Mouse (Mus musculus) testis, postnatal 14 days (tissue): ENCODE results near the gene Mogat1.
"Not testable (repeated sequence)": the region's sequence is repeated elsewhere in the genome, so short reads cannot be mapped to it uniquely, and the experiment has no call there.

Experiments
- DNase-seq: peaks from one replicate; pipeline ENCODE4 v3.0.0; 2021; ENCODE audit warnings: low spot score

Gene Mogat1

DNA sequence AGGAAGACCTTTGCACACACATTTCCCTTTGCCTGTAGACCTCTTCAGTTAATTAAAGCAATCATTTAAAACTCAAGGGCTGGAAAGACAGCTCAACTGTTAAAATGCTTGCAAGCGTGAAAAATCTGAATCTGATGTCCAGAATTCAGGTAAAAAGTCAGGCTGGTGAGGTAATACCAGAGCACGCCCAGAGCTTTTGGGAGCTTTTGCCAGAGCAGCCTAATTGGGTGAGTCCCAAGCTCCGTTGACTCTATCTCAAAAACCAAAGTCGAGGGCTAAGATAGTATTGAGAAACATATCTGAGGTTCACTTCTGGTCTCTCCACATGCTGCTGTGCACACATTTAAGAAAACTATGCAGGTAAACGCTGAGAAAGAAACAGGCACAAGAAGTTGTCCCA is at the start of gene Mogat1:
Mogat1 (plus strand) TSS at position 130 of the 400 bp plus-strand sequence.
- no peak for DNase-seq

DNA sequence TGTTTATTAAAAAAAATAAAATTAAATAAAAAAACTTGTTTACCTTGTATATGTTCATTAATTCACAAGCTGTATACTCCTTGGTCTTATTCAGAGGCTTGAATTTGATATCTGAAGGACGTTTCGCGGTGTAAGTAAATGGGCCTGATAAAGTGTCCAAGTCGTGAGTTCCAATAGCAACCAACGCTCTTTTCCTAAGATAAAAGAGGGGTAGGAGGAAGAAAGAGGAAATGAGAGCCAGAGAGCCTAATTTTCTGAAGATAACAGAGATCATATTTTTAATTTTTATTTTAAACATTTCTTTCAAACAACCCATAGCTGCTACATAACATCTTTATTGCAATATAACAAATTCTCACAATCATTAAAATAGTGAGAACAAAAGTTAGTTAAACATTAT is 38.4 kb upstream of the Mogat1 start:
- DNase-seq, result no peak

DNA sequence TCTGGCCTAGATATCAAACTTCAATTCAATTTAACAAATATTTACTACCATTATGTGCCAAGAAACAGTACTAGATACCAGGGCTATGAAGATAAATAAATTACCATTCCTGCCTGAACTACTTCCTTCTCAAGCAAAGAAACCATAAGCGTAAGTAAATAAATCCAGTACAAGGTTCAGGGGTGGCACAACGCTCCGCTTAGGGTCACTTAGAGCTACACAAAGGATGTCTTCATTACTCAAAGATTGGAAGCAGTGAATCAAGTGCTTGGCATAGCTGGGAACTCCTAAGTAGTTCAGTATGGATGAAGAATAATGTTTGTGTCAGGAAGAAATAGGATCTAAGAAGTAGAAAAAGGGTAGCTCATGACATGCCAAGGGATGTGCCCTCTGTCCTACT is 27.4 kb upstream of the Mogat1 start:
- DNase-seq, result no peak

DNA sequence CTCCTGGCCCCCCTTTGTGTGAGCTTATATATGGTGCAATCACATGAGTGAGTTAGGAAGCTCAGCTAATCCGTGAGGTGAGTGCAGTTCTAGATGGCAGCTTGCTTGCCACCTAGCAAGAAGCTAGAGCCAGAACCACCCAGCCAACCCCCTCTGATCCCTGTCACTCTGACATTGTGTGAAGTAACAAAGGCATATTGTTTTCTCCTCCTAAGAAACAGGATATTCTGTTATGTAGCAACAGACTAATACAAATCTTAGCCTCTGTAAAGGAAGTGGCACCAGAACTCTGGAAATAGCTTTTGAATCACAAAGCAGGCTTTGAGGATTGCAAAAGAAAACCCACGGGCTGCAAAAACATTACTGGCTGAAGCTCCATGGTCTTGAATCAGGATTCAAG is 26.4 kb upstream of the Mogat1 start:
- no peak for DNase-seq

DNA sequence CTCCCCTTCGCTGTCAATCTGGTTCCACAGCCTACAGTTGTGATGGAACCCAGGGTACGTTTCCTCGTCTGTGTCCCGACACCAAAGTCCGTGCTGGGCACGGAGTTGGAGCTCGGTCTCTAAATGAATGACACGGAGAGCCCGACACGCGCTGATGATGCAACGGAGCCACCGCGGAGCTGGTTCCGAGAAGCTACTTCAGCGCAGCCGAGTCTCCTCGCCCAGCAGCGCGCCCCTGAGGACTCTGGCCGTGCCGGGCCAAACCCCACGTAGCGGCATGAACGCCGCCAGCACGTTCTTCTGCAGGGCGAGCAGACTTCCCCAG is 22.4 kb upstream of the Mogat1 start:
- no peak for DNase-seq

DNA sequence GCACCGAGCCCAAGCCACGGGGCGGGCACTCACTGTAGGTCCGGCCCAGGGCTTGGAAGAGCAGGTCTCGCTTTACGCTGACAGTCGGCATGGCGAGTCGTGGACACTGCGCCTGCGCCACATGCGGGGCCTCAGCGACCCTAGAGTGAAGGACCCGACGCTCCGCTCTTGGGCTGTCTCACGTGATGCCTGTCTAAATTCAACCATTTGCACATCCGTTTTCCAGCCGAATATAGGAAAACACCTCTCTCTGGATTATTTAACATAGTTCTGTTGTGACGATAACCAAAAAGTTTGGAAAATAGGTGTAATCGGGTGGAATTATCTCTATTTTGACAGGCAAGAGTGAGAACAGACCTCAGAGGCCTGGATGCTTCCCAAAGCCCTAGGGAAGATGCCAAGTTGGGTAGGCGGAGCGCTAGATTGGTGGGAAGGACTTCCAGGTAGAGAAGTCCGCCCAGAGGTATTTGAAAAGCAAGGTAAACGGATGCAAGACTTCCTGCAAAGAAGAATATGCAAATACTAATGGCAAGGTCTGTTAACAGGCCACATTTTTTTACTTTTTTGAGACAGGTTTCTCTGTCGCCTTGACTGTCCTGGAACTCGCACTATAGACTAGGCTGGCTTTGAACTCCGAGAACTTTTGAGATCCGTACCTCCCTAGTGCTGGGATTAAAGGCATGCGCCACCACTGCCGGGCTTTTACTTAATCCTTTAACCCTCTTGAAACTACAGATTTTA is 21.9 kb upstream of the Mogat1 start, which contains the start of gene Farsb:
Farsb (minus strand) TSS at position 146 of the 741 bp plus-strand sequence.
- peak; percentile 90 for DNase-seq

DNA sequence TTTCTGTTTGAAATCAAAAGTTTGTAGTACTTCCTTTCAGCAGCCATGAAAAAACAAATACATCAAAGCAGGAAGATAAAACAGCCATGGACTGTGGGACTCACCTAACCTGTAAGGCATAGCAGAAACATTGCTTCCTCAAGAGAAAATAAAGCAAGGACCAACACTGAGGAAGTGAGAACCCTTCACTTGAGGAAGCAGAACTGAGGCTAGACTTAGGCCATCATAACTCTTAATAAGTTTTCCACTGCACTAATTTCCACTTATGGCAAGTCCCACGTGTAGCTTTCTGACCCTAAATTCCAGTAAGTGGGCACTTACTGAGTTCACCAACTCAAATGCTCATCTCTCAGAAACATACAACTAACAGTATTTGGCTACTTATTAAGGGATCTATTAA is 20.6 kb upstream of the Mogat1 start:
- DNase-seq, result no peak

DNA sequence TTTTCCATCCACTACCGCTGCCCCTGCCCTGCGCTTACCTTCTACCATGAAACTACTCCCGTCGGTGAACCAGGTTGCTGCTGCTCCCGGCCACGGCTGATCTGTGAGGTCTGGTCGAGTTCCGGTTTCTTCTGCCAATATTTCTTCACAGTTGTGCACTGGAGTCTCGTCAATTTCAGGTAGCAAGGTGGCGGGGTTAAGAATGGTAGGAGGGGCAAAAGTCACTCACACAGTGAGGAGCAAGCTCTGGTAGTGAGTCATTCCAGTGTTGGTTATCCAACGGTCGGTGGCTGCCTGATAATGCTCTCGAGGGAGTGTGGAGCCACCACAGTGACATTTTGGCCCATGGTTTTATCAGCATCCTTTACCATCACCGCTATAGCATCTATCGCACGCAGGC is 9.8 kb upstream of the Mogat1 start:
- DNase-seq, result no peak

DNA sequence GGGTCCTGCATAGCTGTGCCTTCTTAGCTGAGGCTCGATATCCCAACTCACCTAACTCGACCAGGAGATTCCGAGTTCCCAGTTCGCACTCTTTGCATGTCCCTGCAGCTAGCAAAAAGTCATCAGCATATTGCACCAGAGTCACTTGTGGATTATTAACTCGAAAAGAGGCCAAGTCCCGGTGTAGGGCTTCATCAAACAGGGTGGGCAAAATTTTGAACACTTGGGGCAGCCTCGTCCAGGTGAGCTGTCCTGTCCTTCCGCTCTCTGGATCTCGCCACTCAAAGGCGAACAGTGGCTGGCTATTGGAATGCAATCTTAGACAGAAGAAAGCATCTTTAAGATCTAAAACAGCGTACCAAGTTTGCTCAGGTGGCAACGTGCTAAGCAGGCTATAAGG is 8.9 kb upstream of the Mogat1 start:
- not testable (repeated sequence) for DNase-seq

DNA sequence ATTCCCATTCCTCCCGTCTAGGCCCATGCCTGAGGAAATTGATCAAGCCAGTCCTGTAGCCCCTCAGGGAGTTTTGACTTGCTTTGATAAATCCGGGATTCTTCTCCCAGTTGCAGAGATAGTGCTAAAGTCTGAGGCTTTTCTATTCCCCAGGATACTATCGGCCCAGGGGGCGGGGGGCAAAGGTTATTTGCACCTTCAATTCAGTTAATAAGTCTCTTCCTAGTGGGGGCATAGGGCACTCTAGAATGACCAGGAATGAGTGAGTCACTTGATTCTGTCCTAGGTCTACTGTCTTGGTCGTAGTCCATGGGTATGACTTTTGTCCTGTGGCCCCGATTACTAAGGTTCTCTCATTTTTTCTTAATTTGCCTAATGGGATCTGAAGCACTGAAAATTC is 8.3 kb upstream of the Mogat1 start:
- no peak for DNase-seq

DNA sequence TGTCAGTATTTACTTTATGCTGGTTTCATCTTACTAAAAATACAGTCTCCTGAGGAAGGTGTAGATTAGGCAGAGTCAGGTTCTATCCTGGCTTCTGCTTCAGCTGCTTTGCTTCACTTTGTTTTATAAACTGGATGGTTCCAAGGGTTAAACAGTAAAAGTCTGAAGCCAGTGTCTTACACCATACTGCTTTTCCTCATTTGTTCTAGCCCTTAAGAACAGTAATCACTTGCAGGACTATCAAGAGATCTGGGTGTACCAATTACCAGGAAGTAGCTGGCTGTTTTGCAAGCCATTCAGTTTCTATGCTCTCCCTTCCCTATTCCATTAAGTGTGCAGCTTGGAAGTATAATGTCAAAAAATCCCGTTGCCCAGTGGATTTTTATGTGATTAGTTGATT is 3.7 kb upstream of the Mogat1 start:
- no peak for DNase-seq

DNA sequence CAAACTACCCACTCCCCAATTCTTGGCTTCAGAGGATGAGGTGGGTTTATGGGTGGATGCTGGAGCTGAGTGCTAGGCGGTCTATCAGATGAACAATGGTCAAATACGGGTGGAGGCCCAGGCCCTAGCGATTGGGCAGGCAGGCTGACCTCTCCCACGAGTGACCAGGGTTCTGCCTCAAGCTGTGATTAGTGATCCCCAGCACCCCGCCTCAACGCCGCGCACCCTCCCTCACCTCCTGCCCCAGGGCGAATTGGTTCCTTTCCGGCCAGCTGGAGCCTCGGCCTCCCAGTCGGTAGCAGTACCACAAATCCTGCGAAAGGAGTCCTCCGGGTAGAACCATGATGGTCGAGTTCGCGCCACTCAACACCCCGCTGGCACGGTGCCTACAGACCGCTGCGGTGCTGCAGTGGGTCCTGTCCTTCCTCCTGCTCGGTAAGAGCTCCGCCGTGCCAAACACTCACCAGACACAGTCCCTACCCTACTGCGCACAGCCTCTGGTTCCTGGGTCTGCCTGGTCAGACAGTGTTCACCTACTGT is 900 bp downstream of the Mogat1 start, which contains the start of gene BC035947:
BC035947 (minus strand) TSS at position 538 of the 540 bp plus-strand sequence.
- DNase-seq, result peak; percentile 14

DNA sequence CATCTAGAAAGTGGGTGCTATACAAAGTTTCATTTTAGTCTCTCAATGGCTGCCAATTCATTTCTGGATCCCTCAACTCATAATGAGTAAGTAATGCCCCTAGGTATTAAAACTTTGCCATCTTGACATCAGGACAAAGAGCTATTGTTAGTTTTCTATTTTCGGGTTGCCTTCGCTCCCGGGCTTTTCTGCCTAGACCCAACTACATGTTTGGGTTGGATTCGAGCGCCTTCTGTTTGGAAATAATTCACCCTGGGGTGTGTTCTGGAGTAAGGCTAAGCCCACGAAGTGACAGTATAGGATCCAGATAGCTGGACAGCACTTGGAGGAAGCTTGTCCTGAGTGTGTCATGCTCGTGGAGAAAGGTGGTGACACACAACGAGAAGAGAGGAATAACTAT is 2.0 kb downstream of the Mogat1 start:
- DNase-seq, result no peak

DNA sequence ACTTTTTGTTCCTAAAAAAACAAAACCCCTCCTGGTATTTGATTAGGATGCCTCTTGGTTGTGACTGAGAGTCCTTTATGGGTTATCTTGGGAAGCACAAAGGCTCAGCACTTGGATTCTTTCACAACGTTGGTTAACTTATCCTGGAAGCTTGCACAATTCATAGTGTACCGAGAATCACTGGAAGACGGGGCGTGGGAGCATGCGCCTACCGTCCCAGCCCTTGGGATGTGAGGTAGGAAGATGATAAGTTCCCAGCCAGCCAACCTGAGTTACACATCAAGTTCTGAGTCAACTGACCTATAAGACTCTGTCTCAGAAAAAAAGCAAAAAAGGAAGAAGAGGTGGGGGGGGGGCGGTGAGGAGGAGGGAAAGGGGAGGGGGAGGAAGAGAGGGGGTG is 8.1 kb downstream of the Mogat1 start:
- DNase-seq, result no peak

DNA sequence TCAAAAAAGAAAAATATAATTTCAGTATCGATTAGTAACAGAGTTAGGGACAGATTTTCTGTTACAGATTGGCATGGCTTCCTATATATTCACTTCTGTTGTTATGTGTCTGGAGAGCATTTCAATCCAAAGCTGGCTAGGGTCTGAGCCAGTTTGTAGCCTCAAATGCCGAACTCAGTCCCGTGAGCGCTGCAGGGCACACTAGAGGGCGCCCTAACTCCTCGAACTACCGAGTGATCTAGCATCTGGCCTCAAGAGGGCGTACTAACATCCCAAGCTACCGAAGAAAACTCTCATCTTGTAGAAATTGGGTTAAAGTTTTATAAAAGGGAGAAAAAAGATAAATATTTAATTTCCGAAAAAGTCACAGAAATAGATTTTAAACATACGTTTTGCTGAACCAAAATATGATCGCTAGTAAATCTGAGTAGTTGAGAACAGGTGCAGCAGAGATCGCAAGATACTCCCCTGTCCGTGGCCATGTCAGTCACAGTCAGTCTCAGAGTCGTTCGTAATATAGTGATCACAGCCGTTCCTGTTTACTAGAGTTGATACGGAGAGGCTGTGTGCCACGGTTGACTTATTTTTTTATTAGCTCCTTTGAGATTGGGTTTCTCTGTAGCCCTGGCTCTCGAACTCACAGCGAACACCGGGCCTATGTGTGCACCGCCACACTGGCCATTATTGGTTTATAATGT is 14.5 kb downstream of the Mogat1 start:
- peak; percentile 66 for DNase-seq

DNA sequence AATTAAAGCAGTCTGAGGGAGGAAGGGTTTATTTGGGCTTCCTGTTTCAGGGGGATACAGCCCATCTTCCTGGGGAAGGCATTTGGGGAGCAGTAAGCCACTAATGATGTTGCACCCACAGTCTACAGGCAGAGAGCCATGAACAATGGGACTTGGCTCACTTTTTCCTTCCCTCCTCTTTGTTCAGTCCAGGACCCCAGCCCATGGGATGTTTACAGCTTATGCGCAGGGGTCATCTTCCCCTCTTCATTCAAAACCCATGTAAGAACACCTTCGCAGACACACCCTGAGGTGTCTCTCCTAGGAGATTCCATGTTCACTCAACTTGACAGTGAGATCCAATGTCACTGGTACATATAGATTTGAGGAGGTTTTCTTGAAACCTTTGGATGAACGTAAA is 17.6 kb downstream of the Mogat1 start:
- DNase-seq, result no peak

DNA sequence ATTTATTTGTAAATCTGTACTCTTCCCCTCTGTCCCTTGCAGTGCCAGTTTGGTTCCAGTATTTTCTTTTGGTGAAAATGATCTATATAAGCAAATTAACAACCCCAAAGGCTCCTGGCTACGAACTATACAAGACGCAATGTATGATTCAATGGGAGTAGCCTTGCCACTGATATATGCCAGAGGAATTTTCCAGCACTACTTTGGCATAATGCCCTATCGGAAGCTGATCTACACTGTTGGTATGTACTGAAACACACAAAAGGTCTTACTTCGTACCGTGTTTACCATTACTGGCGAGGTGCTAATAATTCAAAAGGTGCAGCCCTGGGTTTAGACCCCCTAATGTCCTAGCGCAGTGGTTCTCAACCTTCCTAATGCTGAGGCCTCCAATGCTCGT is 18.2 kb downstream of the Mogat1 start:
- DNase-seq, result no peak

DNA sequence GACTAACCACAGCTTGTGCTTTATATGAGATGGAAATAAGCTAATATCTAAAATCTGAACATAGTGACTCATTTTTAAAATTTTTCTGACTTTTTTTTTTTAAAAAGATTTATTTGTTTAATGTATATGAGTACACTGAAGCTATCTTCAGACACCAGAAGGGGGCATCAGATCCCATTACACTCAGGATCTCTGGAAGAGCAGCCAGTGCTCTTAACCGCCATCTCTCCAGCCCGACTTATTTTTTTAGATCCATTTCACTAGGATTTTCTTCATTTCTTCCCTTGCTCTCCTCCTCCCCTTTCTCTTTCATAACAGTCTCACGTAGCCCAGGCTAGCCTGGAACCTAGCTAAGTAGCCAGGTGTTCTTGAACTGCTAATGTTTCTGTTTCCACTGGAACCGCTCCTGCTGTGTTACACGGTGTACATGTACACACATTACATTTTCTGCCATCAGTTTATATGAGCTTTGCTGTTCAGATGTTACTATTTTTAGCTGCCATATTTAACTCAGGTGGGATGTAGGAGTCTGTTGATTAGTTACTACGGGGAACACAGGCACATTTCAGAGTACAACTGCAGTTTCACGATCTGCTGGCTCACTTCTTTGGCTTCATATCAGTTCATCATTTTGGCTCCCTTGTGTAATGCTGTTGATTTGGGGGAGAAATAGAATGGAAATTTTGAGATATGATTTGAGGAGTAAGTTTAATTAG is 19.9 kb downstream of the Mogat1 start:
- DNase-seq, result no peak

DNA sequence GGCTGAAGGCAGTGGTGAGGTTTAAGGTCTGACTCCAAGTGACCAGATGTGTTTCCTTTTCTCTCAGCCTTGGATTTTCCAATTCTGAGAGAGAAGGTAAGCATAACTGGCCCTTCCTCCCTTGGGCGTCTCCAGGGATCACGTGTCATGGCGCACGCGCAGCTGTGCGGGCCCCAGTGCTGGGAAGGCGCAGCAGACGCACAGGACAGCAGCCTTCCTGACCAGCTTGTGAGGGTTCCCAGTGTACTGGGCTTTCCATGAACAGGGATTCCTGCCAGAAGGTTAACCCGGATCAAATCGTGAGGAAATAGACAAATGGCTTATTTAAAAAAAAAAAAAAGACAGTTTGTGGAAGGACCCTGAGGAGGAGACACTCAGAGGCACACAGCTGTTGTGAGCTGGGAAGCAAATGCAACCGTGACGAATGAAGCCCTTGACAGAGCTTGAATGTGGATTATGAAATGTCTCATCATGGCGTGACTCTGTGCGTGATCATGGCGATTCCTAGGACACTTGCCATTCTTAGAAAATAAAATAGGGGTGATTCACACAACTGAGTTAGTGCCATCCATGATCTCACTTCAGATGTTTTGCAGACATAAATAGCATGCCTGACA is 21.5 kb downstream of the Mogat1 start:
- DNase-seq, result peak; percentile 45

DNA sequence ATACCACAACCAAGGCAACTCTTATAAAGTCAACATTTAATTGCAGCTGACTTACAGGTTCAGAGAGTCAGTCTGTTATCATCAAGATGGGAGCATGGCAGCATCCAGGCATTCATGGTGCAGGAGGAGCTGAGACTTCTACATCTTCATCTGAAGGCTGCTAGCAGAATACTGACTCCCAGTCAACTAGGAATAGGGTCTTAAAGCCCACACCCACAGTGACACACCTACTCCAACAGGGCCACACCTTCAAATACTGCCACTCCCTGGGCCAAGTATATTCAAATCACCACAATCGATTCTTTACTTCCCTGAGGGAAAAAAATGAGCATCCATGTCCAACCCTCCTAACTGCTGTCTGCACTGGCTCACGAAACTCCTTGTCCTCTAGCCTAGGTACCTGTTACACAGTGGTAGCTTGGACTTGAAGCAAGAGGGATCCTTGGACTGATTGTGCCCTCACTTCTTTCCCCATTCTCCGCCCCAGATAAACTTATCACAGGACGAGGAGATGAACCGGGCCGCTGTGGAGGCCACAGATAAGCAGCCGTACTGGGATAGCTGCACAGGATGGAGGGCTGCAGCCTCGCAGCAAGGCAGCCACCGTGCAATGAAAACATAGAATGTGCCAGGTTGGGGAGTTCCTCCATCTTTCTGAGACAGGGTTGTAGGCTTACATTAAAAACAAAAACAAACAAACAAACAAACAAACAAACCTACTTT is 23.8 kb downstream of the Mogat1 start:
- no peak for DNase-seq

DNA sequence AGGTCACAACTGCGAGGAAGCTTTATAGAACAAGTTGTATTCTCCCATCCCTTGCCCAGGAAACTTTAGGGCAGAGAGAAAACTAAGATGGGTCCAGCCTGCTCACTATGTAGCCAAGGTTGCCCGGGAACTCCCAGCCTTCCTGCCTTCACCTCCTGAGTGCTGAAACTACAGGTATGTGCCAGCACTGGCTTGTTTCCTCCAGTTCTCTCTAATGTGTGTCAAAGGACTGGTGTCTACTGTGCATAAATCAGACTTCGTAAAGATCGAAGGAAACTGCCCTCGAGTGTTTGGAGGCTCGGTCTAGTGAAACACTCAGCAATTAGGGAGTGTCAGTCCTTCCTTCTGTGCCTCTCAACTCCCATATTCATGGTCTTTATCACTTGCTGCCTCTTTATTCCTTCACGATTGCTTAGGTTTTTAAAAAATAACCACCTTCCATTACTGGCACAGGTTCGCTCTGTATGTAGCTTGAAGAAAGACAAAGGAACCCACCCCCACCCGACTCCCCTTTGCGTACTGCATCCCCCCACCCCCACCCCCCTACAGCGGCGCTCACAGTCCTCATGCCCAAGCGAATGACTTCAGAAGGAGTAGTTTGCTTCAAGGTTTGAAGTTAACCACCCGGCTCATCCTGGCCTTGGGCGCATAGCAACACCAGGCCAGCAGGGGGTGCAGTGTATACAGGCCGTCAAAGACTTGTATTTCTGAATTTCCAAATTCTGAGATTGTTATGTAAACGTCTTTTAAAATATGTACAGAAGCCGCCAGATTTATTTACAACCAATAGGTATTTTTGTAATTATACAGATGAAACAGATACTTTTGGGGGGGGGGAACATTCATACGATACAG is 25.7 kb downstream of the Mogat1 start:
- DNase-seq, result peak; percentile 44
